Mouse (Mus musculus) retina, postnatal 7 days (tissue): ENCODE measurements around the gene Casq2.

ENCODE experiments used
- DNase-seq: peaks from one replicate; pipeline ENCODE4 v3.0.0-alpha.2; 2012; ENCODE audit warnings: low read depth, low spot score

Casq2 gene

DNA sequence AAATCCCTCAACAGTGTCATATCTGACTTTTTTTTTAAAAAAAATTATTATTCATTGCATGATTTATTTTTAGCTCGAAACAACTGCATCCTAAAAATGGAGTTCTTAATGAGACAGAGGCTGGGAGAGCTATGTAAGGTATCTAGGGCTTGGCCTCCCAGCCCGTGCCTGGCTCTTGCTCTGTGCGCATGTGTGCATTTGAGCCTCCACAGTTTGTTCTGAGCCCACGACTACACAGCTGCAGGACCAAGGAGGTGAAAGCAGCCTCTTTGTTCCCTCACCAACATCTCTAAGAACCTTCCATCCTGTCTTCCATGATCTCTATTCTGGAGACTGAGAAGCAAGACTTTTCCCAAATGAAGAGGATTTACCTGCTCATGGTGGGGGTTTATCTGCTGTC, at the start of gene Casq2:
Gene Casq2 (plus strand): TSS at position 133 of the 400 bp plus-strand sequence.
- no peak for DNase-seq

DNA sequence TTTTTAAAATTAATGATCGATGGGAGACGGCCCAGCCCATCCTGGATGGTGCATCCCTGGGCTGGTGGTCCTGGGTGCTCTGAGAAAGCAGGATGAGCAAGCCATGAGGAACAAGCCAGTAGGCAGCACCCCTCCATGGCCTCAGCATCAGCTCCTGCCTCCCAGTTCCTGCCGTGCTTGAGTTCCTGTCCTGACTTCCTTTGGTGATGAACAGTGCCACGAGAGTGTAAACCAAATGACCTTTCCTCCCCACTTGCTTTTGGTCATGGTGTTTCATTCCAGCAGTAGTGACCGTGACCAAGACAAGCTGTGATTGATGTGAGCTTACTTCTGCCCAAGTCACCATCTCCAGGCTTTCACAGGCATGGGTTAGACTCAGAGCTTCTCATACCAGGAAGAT, 48.4 kb upstream of the Casq2 start:
- no peak for DNase-seq

DNA sequence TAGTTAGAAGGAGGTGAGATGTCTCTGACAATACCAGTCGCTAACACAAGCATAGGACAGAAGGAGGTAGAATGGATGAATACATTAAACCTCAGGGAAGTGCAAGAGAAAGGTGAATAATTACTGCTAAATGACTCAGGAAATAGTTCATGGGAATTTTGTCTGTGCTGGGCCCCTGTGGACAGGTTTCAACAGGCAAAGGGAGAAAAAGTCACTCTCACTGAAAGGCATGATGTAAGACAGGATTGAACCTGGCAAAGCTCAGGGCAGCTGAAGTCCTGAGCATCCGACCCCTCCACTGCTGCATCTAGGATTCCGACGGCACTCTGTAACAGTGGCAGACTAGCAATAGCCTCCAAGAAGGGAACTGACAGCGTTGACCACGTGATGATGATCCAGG, 47.6 kb upstream of the Casq2 start:
- no peak for DNase-seq

DNA sequence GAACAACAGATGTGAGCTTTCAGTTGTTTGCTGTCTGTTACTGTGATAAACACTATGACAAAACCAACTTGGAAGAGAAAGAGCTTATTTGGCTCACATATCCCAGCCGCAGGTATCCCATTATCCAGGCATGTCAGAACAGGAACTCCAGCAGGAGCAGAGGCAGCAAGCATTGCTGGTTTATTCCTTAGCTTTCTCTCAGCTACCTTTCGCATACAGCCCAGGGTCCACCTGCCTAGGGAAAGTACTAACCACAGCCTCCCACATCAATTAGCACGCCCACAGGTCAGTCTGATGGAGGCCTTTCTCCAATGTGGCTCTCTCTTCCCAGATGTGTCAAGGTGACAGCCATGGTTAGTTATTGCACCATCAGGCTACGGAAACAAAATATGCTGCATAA, 44.6 kb upstream of the Casq2 start:
- DNase-seq: no peak

DNA sequence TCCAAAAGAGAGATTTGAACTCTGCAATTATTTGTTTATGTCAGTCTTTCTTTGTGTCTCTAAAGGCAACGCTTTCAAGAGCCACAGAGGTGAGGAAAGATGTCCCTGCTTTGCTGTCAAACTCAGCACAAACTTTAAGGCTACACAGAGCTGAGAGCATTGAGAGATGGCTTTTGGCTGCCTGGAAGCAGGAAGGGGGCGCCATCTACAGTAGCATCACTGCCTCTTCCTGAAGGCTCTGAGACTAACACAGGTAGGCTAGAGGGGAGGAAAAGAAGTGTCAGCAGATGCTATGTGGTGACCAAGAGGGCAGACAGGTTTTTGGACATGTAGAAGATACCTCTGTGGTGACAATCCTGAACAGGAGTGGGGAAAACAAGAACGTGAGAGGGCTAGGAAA, 41.1 kb upstream of the Casq2 start:
- no peak for DNase-seq

DNA sequence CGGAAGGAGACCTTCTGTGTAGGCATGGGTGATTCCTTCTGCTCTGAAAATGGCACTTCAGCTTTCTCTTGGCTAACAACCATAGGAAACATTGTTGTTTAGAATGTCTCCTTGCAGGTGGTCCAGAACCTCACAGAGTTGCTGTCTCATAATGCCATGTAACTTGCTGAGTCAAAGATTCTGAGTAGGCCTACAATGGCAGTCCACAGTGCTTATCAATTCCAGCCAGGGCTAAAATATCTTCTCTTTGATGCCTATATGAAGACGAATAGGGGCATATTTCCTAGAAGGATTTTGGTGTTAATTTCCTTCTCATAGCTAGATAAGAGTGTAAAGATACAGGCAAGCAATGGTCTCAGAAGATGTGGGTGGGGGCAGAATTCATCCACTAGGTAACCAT, 38.7 kb upstream of the Casq2 start:
- DNase-seq: no peak

DNA sequence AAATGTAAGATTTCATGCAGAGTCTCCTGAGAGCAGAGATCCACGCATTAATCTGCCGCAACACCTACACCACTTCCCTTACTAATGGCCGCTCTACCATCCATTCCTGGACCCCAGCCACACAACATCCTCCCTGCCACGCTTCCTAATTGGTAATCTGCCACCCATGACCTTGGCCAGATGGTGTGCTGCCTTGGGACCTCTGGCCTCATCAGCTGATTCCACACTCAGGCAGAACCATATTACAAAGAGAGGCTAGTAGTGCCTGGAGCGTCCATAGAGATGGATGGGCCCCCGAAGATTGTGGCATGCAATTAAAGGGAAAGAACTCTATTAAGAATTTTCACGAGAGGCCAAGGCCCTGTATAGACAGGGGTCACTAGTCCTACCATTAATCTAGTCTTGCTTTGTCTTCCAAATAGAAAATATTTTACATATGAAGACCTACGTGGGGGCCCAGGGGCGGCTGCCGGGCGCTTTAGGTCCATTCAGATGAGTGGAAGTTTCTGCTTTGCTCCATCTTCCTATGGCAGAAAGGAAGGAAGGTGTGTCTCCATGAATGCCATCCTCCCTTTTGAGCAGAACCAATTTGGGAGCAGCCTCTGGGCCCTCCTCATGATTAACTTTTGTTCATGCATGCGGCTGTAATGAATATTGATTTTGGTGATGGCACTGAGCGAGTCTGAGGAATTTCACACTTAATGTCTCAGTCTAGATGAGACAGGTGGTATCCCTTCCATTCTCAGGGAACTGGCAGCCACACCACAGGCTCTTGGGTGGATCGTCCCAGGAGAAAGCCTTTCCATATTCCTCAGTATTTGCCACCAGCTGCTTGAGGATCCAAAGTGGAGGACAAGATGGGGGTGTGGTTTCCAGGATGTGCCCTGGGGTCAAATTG, 36.8 kb upstream of the Casq2 start:
- no peak for DNase-seq

DNA sequence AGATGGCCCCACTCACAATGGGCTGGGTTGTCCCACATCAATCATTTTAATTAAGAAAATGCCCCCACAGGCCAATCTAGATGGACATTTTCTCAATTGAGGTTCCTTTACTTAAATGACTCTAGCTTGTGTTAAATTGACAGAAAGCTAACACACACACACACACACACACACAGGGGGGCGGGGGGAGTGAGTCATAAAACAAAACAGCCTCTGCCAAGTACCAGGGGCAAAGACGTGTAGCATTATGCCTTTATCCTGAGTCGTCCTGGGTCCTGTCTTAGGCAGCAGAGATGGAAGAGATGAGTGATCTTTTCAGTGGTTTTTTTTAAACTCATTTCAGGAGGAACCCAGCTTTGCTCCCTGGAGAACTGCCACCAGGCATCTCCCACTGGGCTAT, 34.2 kb upstream of the Casq2 start:
- DNase-seq: no peak

DNA sequence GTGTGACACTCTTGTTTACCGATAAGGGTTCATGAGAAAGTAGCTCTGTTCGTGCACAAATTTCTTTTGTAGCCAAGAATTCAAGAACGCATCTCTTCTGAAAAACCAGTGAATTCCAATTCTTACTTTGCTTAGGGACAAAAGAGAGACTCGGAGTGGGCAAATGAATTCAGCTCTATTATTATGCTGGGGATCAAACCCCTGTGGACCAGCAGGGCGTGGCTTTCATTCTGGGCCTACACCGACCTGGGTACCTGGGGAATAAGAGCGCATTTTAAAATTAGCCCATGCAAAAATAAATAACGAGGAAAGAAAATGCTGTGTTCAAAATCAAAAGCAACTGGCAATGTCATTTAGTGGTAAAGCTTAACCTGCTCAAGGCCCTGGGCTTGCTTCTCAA, 32.9 kb upstream of the Casq2 start:
- no peak for DNase-seq

DNA sequence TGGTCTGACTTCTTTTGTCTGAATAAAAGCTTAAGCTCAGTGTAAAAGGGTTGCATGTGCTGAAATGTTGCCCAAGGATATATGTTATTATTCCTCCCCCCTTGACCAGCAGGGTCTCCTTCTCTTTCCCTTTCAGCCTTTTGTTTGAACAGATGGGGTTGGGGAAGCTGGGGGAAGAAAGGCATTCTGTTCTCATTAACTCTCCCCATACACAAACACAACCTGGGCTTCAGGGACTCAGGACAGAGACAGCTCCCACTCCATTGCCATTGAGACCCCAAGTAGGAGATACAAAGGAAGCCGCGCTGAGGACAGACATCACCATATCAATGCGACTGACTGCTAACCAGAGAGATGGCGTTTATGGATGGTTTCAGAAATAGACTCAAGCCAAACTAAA, 30.3 kb upstream of the Casq2 start:
- no peak for DNase-seq

DNA sequence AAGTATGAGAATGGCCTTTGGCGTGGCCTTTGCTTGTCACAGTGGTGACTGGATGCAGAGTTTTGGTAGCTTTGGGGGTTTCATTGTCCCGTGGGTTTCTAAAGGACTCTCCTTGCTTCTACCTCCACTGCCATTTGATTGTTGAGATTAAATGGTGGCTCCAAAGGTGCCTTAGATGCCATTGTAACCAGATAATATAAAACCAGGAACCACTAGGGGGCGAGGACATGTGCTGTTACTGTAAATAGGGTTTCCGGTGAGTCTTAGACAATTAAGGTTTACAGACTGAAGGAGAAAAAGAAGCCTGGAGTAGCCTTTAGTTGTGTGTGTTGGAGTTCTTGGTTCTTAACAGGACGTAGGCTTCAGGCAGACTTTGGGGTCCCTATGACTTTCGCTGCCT, 26.1 kb upstream of the Casq2 start:
- no peak for DNase-seq

DNA sequence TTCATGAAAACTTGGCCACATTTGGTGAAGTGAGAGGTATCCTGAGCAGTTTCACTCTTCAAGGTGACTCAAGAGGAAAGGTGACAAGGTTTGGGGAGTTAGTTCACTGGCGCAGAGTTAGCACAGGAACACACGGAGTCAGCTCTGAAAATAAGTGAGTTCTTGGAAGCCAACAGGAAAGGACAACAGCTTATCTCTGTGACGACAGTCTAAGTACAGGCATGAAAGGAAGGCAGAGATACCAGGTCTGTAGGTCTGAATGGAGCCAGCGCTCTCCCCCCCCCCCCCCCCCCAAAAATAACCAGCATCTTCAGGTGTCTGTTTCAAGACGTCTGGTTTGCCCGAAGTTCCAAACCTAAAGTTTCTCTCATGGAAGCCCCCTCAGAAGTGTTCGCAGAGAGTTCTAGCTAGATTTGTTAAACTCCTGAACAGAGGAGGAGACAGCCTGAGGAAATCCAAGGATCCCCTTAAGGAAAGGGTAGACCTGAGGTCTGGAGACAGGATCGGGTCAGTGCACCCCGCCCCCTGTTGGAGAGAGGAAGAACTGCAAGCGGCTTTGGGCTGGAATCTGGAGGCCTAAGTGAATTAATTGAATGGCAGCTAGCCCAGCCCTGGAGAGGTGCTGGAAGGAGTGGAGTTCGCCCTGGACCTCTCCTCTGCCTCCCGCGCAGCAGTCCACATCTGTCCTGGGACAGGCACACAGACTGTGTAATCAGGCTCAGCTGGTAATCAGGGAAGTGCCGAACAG, 24.1 kb upstream of the Casq2 start:
- peak; percentile 35 for DNase-seq

DNA sequence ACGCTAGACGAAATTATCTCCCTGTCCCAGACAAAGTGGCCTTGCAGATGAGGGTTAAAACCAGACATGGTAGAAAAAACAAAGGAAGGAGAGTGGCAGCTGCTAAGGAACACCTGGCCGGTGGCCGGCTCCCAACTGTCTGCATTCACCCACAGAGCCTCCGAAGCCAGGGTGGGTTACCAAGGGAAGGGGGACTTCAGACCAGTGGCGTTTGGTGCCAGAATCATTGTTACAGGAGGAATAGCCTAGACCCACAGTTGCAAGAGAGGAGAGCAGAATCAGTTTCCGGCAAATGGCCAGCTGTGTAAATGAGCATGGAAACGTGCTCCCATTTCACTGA, 23.6 kb upstream of the Casq2 start:
- DNase-seq: no peak

DNA sequence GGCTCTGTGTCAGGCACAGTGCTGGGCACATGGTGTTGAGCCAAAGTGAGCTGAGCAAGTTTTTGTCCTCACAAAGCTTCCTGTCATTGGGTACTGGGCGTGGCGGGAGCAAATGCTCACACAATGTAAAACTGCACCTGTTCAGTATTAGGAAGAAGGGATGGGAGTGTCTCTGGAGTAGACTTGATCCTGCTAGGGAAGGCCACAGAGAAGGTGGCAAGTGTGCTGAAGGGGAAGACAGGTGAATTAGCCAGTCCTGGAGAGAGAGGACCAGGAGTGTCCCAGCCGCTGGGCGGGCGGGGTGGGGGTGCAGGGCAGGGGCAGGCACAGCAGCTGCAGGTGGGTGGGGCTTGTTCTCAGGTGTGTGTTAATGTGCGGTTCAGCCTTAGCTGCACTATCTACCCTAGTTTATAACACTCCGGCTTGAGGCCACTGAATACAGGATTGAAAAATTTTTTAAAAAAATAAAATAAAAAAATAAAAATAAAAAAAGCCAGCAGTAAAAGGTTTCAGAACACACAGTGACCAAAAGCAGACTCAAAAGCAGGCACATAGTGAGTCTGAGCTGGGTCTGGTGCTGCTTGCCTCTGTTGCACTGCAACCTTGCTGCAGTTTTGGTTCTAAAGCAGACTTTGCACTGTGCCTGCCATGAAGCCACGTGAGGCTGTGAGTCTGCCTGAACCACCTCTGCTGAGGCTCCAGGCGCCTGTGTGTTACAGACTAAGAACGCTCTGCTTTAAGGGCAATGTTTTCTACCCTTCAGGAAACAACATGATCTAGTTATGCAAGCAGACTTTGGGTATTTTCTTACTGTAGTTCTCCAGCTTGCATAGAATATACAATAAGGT, 22.7 kb upstream of the Casq2 start:
- no peak for DNase-seq

DNA sequence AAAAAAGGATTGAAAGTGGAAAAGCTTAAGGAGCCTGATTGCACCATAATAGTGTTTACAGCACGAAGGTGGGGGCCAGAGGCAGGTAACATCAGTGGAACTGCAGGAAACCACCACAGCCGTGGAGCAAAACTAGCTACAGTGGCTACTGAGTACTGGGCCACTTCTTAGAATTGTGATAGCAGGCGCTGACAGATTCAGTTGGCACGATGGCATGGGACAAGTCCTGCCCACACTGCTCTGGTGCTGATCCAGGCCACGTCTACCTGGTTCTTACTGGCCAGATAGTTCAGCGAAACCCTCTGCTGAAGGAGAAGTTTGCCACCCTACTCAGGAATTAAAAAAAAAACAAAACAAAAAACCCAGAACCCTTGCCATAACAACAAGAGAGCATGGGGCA, 21.6 kb upstream of the Casq2 start:
- DNase-seq: no peak

DNA sequence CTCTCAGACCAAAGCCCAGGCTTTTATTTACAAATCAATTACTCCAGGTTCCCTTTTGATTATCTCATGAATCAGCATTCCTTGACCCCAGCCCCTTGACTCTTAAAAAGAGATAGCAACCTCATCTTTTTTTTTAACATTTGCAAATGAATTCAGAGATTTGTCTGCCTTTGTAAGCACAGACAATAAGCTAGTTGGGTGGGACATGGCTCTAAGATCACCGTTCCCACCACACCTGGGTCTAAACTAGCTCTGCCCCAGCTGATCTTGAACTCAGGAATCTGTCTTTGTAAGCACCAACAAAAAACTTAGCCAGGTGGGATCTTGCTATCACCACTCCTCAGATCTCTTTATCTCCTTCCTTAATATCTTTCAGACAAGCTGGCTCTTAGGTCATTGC, 18.9 kb upstream of the Casq2 start:
- DNase-seq: no peak

DNA sequence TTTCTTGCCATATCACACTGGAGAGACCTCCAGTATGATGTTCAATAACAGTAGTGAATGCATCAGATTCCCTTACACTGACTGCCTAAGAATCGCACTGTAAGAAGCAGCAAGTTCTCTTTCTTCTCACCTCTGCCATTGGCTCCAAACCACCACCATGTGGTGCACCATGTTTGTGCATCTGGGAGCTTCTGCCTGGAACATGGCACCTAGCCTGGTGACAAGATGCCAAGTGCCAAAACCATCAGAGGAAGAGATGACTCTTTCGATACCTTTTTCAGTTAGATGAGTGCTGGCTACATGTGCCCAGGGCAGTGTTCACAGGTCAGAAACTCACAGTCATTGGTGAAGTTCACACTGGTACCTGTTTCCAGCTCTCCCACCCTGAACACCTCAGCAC, 18.4 kb upstream of the Casq2 start:
- no peak for DNase-seq

DNA sequence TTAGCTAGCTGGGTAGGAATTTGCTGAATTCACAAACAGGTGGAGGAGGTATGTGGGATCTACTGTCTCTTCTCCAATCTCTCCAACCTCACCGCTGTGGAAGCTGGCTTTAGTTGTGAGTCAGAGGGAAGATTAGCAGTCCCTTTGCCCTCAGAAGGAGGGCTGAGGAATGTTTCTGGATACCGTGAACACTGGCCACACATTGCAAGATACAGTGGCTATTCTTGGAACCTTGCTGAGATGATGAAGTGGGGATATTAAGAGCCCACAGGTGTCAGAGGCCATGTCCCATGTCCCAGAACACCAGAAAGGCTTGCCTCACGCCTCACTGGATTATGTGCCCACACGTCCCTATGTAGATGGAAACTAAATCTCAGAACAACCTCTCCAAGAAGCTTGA, 17.0 kb upstream of the Casq2 start:
- no peak for DNase-seq

DNA sequence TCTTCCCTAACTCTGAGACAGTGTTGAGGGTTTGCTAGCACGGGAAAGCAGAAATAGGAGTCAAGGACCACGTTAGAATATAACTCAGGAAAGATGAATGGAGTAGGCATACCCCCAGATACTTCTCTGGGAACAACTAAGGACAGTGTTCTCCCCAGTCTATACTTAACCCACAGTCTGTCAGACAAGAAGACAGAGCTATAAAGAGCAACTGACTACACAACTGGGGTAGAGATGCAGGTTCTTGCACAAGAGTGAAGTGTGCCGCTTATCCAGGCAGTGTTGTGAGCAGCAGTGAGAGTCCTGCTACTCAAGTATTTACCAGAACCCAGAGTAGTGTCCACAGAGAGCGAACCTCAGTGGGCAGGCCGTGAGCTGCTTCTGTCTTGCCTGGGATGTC, 16.5 kb upstream of the Casq2 start:
- DNase-seq: no peak

DNA sequence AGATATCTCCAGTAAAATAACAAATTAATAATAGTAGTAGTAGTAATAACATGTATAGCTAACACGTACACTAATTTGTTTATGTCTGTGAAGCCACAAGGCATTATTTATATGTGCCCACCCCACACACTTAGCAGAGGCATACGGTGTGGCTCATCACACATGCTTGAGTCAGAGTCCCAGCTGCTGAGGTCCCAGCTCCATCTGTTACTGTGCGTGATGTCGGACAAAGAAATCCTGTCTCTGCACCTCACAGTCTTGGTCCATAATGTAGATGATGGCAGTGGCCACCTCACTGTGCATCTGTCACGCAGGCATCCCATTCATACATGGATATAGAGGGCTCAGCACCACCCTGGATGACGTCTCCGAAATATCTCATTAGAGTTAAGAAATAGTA, 15.9 kb upstream of the Casq2 start:
- DNase-seq: no peak

DNA sequence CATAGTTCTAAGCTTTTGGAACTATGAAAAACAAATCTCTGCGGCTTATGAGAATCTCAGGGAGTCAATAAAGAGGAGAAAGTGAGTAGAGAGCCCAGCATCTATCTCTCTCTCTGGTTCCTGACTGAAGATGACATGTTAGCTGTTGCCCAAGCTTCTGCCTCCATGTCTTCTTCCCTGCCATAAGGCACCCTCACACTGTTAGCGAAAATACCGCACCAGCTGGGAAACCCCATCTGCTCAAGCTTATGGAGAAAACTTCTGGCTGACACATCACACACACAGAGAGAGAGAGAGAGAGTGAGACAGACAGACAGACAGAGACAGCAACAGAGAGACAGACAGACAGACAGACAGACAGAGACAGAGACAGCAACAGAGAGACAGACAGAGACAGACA, 15.2 kb upstream of the Casq2 start:
- DNase-seq: no peak

DNA sequence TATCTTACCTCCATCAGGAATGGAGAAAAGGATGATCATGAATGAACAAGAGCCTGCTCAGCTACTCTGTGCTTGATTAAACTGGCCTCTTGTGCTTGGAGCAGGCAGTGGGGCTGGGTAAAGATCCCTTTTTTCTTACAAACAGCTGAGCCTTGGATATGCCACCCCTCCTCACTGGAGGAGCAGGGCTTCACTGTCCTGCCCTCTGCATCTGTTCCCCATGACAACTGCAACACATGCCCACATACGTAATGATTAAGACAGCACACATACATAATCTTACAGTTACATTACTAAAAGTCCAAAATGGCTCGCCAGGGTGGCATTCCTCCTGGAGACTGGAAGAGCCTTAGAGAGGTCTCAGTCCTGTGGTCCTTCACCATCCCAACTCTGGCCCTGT, 6.8 kb upstream of the Casq2 start:
- no peak for DNase-seq
